10 mouse cellular contexts compared by ENCODE assay signal in the genomic region with DNA sequence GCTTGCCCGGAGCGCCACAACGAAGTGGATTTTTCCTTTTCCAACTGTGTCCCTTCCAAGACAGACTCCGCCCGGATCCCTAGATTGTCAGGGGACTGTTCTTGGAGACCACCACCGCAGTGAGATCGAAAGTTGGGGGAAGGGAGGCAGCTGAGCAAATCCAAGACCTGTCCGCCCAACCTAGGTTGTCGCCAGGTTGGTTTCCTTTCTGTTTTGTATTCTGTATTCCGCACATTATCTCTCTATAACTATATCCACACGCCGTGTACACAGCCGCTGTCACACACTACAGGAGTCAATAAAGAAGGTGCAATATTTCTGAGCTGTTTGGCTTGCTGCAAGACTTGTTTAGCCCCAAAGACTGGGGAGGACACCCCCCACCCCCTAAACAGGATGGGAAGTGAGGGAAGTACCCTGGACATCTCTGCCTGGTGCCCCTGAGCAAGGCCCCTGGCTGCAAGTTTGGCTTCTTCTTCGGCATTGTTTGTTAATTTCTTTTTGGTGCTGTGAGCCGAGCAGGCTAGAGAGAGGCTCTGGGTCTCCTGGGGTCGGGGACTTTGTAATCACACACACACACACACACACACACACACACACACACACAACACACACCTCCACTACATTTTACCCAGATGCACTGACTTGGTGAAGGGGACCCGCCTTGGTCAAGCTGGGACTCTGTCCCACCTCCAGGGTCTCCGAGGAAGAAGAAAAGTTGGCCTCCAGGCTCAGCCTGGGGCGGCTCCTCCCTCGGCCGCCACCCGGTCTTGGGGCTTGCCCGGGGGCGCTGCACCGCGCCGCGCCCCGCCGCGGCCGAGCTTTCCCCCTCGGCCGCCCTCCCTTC. TPM values are rescaled to one million over a fixed set of nuclear protein-coding genes. Genes with fewer than 3 reads are reported as not detected.
DNase-seq lines count a peak whose midpoint lies in the region; ATAC-seq lines count a peak whose summit lies in the region.
"Had no signal": no experiment of that assay in that cellular context is flagged by ENCODE, and none has a peak within 500 bp of the region (broad histone marks: within the 10 kb centered on the region; RNA-seq: fewer than 3 reads in every experiment).

No protein-coding gene starts in this region.

- ATAC-seq in liver, embryonic 11.5 days (replicated peaks; ENCODE audit: low FRiP score), result no peak
- ATAC-seq in forebrain, embryonic 11.5 days (replicated peaks; ENCODE audit: low FRiP score), result peak; percentile 4
- no peak for ATAC-seq in neural tube, embryonic 15.5 days (ENCODE audit: low FRiP score)
- no peak for ATAC-seq in cerebellum, adult (ENCODE audit: insufficient number of reproducible peaks, low FRiP score, low TSS enrichment)
- ATAC-seq: Patski had no signal

- no peak overlapping the region for H3K9ac ChIP-seq in liver, embryonic 11.5 days (ENCODE audit: low read depth, low read length)
- H3K9ac ChIP-seq in forebrain, embryonic 11.5 days (ENCODE audit: low read length), result peak overlapping the region; percentile 74
- no peak overlapping the region for H3K9ac ChIP-seq in neural tube, embryonic 15.5 days (replicated peaks)
- H3K9ac ChIP-seq: liver, embryonic 14.5 days had no signal

- peak overlapping the region; percentile 52 for H3K4me2 ChIP-seq in liver, embryonic 11.5 days
- peak overlapping the region; percentile 80 for H3K4me2 ChIP-seq in forebrain, embryonic 11.5 days (ENCODE audit: low read depth, low read length, severe bottlenecking)
- H3K4me2 ChIP-seq in neural tube, embryonic 15.5 days, result peak overlapping the region; percentile 39

- WGBS in liver, embryonic 11.5 days, result 2% methylated on average over 34 of the region's 34 CpGs
- under 1% methylated on average over 33 of the region's 34 CpGs for WGBS in forebrain, embryonic 11.5 days
- under 1% methylated on average over 34 of the region's 34 CpGs for WGBS in limb, embryonic 10.5 days
- WGBS in neural tube, embryonic 15.5 days, result 2% methylated on average over 32 of the region's 34 CpGs

- peak overlapping the region; percentile 25 for H3K4me3 ChIP-seq in liver, embryonic 11.5 days (ENCODE audit: low read depth, low read length)
- H3K4me3 ChIP-seq in forebrain, embryonic 11.5 days (ENCODE audit: low read depth, low read length), result peak overlapping the region; percentile 45
- peak overlapping the region; percentile 41 for H3K4me3 ChIP-seq in limb, embryonic 10.5 days
- peak overlapping the region; percentile 14; the same call in 1 of the 2 replicates for H3K4me3 ChIP-seq in neural tube, embryonic 15.5 days (replicated peaks)

- H3K9me3 ChIP-seq in liver, embryonic 11.5 days (ENCODE audit: control insufficient read depth, low read length), result no peaks in the 10 kb centered on the region
- no peaks in the 10 kb centered on the region for H3K9me3 ChIP-seq in forebrain, embryonic 11.5 days (ENCODE audit: control insufficient read depth, low read length)
- no peaks in the 10 kb centered on the region for H3K9me3 ChIP-seq in limb, embryonic 10.5 days (replicated peaks)
- no peaks in the 10 kb centered on the region for H3K9me3 ChIP-seq in neural tube, embryonic 15.5 days (replicated peaks)

- DNase-seq in liver, embryonic 11.5 days (ENCODE audit: low spot score), result no peak
- DNase-seq in liver, result no peak
- DNase-seq in forebrain, embryonic 11.5 days (ENCODE audit: low spot score), result peak; percentile 68
- peak; percentile 74 for DNase-seq in limb, embryonic 10.5 days (ENCODE audit: low spot score)
- no peak for DNase-seq in urinary bladder, postnatal 14 days (ENCODE audit: low spot score)
- no peak for DNase-seq in Muller cell, postnatal 12 days (ENCODE audit: inconsistent ontology term)

- peaks cover 100% of the 10 kb centered on the region for H3K27me3 ChIP-seq in liver, embryonic 11.5 days (replicated peaks; ENCODE audit: control insufficient read depth, insufficient read depth, low read length)
- peaks cover 74% of the 10 kb centered on the region for H3K27me3 ChIP-seq in forebrain, embryonic 11.5 days (ENCODE audit: control insufficient read depth, insufficient read depth, low read length)
- H3K27me3 ChIP-seq in limb, embryonic 10.5 days (ENCODE audit: low read depth, poor library complexity, severe bottlenecking), result peaks cover 100% of the 10 kb centered on the region
- peaks cover 80% of the 10 kb centered on the region for H3K27me3 ChIP-seq in neural tube, embryonic 15.5 days (replicated peaks)
- H3K27me3 ChIP-seq: Patski had no signal

- H3K4me1 ChIP-seq in liver, embryonic 11.5 days (replicated peaks; ENCODE audit: control insufficient read depth, insufficient read depth, low read length), result peaks cover 5% of the 10 kb centered on the region; the same call in 1 of the 2 replicates
- peaks cover 34% of the 10 kb centered on the region for H3K4me1 ChIP-seq in forebrain, embryonic 11.5 days (replicated peaks; ENCODE audit: control insufficient read depth, insufficient read depth, low read length)
- peaks cover 47% of the 10 kb centered on the region for H3K4me1 ChIP-seq in limb, embryonic 10.5 days
- peaks cover 24% of the 10 kb centered on the region for H3K4me1 ChIP-seq in neural tube, embryonic 15.5 days

- H3K36me3 ChIP-seq in liver, embryonic 11.5 days (ENCODE audit: control insufficient read depth, insufficient read depth, low read length), result no peaks in the 10 kb centered on the region
- H3K36me3 ChIP-seq in forebrain, embryonic 11.5 days (ENCODE audit: control insufficient read depth, insufficient read depth, low read length), result no peaks in the 10 kb centered on the region
- H3K36me3 ChIP-seq in limb, embryonic 10.5 days, result no peaks in the 10 kb centered on the region
- no peaks in the 10 kb centered on the region for H3K36me3 ChIP-seq in neural tube, embryonic 15.5 days

- H3K27ac ChIP-seq in liver, embryonic 11.5 days (ENCODE audit: low read depth, low read length), result no peak overlapping the region
- H3K27ac ChIP-seq in forebrain, embryonic 11.5 days (ENCODE audit: low read depth, low read length), result peak overlapping the region; percentile 85
- H3K27ac ChIP-seq in limb, embryonic 10.5 days, result no peak overlapping the region
- H3K27ac ChIP-seq in neural tube, embryonic 15.5 days (replicated peaks), result no peak overlapping the region
- H3K27ac ChIP-seq: liver, embryonic 14.5 days had no signal

RNA-seq across cellular contexts. Expression of a gene that starts 3.7 kb away (rescaled TPM):
- 1.2 and 2.3 TPM in 2 replicates for polyA plus RNA-seq in liver, embryonic 11.5 days (2014; fragmentation: Nextera tagmentation; extraction: Ambion mirVana)
- polyA plus RNA-seq in forebrain, embryonic 11.5 days (2014; fragmentation: Nextera tagmentation; extraction: Ambion mirVana), result 4.1 and 5.7 TPM in 2 replicates
- 0.65 TPM in 1 of 2 replicates, not detected in the other for polyA plus RNA-seq in limb, embryonic 10.5 days (2016; fragmentation: Nextera tagmentation; extraction: Ambion mirVana)
- polyA plus RNA-seq in neural tube, embryonic 15.5 days (2015; fragmentation: Nextera tagmentation; extraction: Ambion mirVana), result 5.5 TPM in 1 of 2 replicates, not detected in the other

RNA-seq across cellular contexts. Expression of a gene that starts 58.9 kb away (rescaled TPM):
- 12.2 and 14.0 TPM in 2 replicates for polyA plus RNA-seq in liver, embryonic 11.5 days (2014; fragmentation: Nextera tagmentation; extraction: Ambion mirVana)
- 12.1 and 12.6 TPM in 2 replicates for polyA plus RNA-seq in forebrain, embryonic 11.5 days (2014; fragmentation: Nextera tagmentation; extraction: Ambion mirVana)
- 10.8 and 12.7 TPM in 2 replicates for polyA plus RNA-seq in limb, embryonic 10.5 days (2016; fragmentation: Nextera tagmentation; extraction: Ambion mirVana)
- polyA plus RNA-seq in neural tube, embryonic 15.5 days (2015; fragmentation: Nextera tagmentation; extraction: Ambion mirVana), result 16.2 and 16.5 TPM in 2 replicates

Comparison
In these comparisons a context has a peak if more than half of its experiments do, and no peak if none do; other contexts are left out.
1. DNase-seq: peak in forebrain, embryonic 11.5 days (single experiment) and limb, embryonic 10.5 days (single experiment); none in liver, embryonic 11.5 days (single experiment), liver (single experiment), urinary bladder, postnatal 14 days (single experiment) and Muller cell, postnatal 12 days (single experiment).
2. Peak in every context shown above with its lines, with median percentiles within 50 percentile points of each other: H3K4me2 ChIP-seq and H3K4me3 ChIP-seq.